Mouse (Mus musculus): ENCODE measurements around the gene Gbgt1. TPM values are rescaled to one million over a fixed set of nuclear protein-coding genes. Genes with fewer than 3 reads are reported as not detected.

Gene Gbgt1
- total RNA-seq (2014; rRNA removed; ENCODE audit: low replicate concordance) (0.15 and 0.42 TPM in 2 replicates), polyA plus RNA-seq (2015; fragmentation: Nextera tagmentation; extraction: Ambion mirVana) (0.11 TPM in 1 of 2 replicates, not detected in the other)

DNA sequence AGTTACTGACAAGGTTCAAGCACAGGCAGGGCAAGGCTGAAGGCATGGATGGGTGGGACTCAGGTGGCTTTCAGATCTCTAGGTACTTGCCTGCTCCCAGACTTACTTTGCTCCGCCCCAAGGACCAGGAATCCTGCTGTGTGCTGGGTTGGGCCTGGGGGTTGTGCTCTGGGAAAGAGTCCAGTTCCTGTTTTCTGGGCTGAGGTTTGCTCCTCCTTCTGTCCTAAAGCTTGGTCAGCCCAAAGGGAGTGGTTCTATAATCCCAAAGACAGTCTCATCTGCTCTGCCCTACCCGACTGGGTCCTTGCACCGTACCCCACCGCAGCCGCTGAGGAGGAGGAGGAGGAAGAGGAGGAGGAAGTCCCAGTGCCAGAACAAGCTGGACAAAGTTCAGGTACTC lies at the start of gene Gbgt1:
Gene Gbgt1 (plus strand): TSS at position 221 of the 400 bp plus-strand sequence.
- H3K27ac ChIP-seq (ENCODE audit: low read depth): no peak within 1 kb of the TSS
- no peak for ATAC-seq (ENCODE audit: insufficient read depth, low read depth)
- H3K4me3 ChIP-seq (ENCODE audit: low read depth, low read length): no peak within 1 kb of the TSS
- no peaks in the 10 kb centered on the region for H3K4me1 ChIP-seq (ENCODE audit: control insufficient read depth, insufficient read depth)
- no peaks in the 10 kb centered on the region for H3K36me3 ChIP-seq (replicated peaks; ENCODE audit: control insufficient read depth, insufficient read depth, low read length)
- DNase-seq (ENCODE audit: low spot score): no peak
- no peak within 1 kb of the TSS for H3K4me2 ChIP-seq (ENCODE audit: low read depth, low read length)
- TF ChIP-seq EP300 (IDR thresholded peaks at IDR 0.05; ENCODE audit: low read depth) (no peak), CTCF (IDR thresholded peaks at IDR 0.05; ENCODE audit: low read depth) (no peak)
- whole genome bisulfite sequencing: 81% methylated on average over 5 of the region's 5 CpGs
- H3K9ac ChIP-seq (replicated peaks; ENCODE audit: low read depth, low read length): no peak within 1 kb of the TSS
- no peaks in the 10 kb centered on the region for H3K27me3 ChIP-seq (ENCODE audit: control insufficient read depth, insufficient read depth, low read length)
- no peaks in the 10 kb centered on the region for H3K9me3 ChIP-seq (replicated peaks; ENCODE audit: control insufficient read depth, low read length)

GRCm38 (mm10) chr2:28447315-28447670 lies 49.4 kb upstream of the Gbgt1 start:
- Histone ChIP-seq H3K4me1 (ENCODE audit: control insufficient read depth, insufficient read depth) (peaks cover 8% of the 10 kb centered on the region), H3K36me3 (replicated peaks; ENCODE audit: control insufficient read depth, insufficient read depth, low read length) (no peaks in the 10 kb centered on the region), H3K9ac (replicated peaks; ENCODE audit: low read depth, low read length) (peak overlapping the region; percentile 72), H3K4me2 (ENCODE audit: low read depth, low read length) (peak overlapping the region; percentile 96), H3K4me3 (ENCODE audit: low read depth, low read length) (peak overlapping the region; percentile 73), H3K27ac (ENCODE audit: low read depth) (no peak overlapping the region), H3K9me3 (replicated peaks; ENCODE audit: control insufficient read depth, low read length) (no peaks in the 10 kb centered on the region), H3K27me3 (ENCODE audit: control insufficient read depth, insufficient read depth, low read length) (no peaks in the 10 kb centered on the region)
- TF ChIP-seq EP300 (IDR thresholded peaks at IDR 0.05; ENCODE audit: low read depth): no peak
- TF ChIP-seq CTCF (IDR thresholded peaks at IDR 0.05; ENCODE audit: low read depth): no peak
- 11% methylated on average over 11 of the region's 11 CpGs for WGBS
- ATAC-seq (ENCODE audit: insufficient read depth, low read depth) (no peak), DNase-seq (ENCODE audit: low spot score) (no peak)

DNA sequence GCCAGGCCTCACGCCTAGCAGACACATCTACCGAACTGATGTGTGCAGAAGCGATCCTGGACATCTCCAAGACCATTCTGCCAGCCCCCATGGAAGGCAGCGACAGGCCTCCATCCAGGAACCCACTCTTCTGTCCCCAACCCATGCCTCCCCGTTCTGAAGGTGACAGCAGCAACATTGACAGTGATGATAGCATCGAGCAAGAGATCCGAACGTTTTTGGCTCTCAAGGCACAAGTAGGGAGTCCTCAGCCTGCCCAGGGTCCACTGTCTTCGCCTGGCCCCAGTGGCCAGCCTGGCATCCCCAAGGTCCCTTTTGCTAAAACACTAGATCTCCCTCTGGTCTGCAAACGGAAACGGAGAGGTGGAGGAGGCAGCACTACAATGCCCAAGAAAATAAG lies 45.0 kb upstream of the Gbgt1 start:
- 85% methylated on average over 11 of the region's 11 CpGs for WGBS
- DNase-seq (ENCODE audit: low spot score): no peak
- TF ChIP-seq CTCF (IDR thresholded peaks at IDR 0.05; ENCODE audit: low read depth) (no peak), EP300 (IDR thresholded peaks at IDR 0.05; ENCODE audit: low read depth) (no peak)
- Histone ChIP-seq H3K4me2 (ENCODE audit: low read depth, low read length) (no peak overlapping the region), H3K9ac (replicated peaks; ENCODE audit: low read depth, low read length) (no peak overlapping the region), H3K36me3 (replicated peaks; ENCODE audit: control insufficient read depth, insufficient read depth, low read length) (no peaks in the 10 kb centered on the region), H3K27ac (ENCODE audit: low read depth) (no peak overlapping the region), H3K4me1 (ENCODE audit: control insufficient read depth, insufficient read depth) (0 out of 2 replicates have a peak, but pooled peaks cover 2% of the 10 kb centered on the region), H3K27me3 (ENCODE audit: control insufficient read depth, insufficient read depth, low read length) (no peaks in the 10 kb centered on the region), H3K9me3 (replicated peaks; ENCODE audit: control insufficient read depth, low read length) (no peaks in the 10 kb centered on the region), H3K4me3 (ENCODE audit: low read depth, low read length) (no peak overlapping the region)
- no peak for ATAC-seq (ENCODE audit: insufficient read depth, low read depth)

DNA sequence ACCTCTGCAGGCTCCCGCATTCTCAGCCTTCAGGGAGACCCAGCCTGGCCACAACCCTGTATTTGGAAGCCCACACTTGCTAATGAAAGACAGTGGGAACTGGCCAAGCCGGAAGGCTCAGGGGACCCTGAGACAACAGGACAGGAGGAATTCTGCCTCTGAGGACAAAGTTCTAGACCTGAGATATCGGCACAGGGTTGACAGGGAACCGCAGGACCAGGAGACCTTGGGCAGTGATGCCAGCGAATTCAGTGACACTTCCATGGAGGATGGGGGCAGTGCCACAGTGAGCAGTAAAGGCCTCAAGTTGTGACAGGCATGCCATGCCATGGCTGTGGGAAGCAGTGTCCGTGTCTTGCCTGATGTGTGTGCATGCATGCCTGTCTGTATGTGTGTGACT lies 43.2 kb upstream of the Gbgt1 start:
- ATAC-seq (ENCODE audit: insufficient read depth, low read depth): no peak
- H3K36me3 ChIP-seq (replicated peaks; ENCODE audit: control insufficient read depth, insufficient read depth, low read length): no peaks in the 10 kb centered on the region
- H3K9ac ChIP-seq (replicated peaks; ENCODE audit: low read depth, low read length): no peak overlapping the region
- H3K27ac ChIP-seq (ENCODE audit: low read depth): no peak overlapping the region
- no peaks in the 10 kb centered on the region for H3K27me3 ChIP-seq (ENCODE audit: control insufficient read depth, insufficient read depth, low read length)
- H3K4me3 ChIP-seq (ENCODE audit: low read depth, low read length): no peak overlapping the region
- no peak for TF ChIP-seq CTCF (IDR thresholded peaks at IDR 0.05; ENCODE audit: low read depth)
- no peak for TF ChIP-seq EP300 (IDR thresholded peaks at IDR 0.05; ENCODE audit: low read depth)
- no peak overlapping the region for H3K4me2 ChIP-seq (ENCODE audit: low read depth, low read length)
- 77% methylated on average over 6 of the region's 6 CpGs for WGBS
- H3K9me3 ChIP-seq (replicated peaks; ENCODE audit: control insufficient read depth, low read length): no peaks in the 10 kb centered on the region
- no peaks in the 10 kb centered on the region for H3K4me1 ChIP-seq (ENCODE audit: control insufficient read depth, insufficient read depth)
- DNase-seq (ENCODE audit: low spot score): no peak

- Histone ChIP-seq H3K4me3 (ENCODE audit: low read depth, low read length) (no peak overlapping the region), H3K9me3 (replicated peaks; ENCODE audit: control insufficient read depth, low read length) (no peaks in the 10 kb centered on the region), H3K9ac (replicated peaks; ENCODE audit: low read depth, low read length) (no peak overlapping the region), H3K4me1 (ENCODE audit: control insufficient read depth, insufficient read depth) (no peaks in the 10 kb centered on the region), H3K36me3 (replicated peaks; ENCODE audit: control insufficient read depth, insufficient read depth, low read length) (no peaks in the 10 kb centered on the region), H3K27me3 (ENCODE audit: control insufficient read depth, insufficient read depth, low read length) (no peaks in the 10 kb centered on the region), H3K27ac (ENCODE audit: low read depth) (no peak overlapping the region), H3K4me2 (ENCODE audit: low read depth, low read length) (no peak overlapping the region)
- DNase-seq (ENCODE audit: low spot score) (no peak), ATAC-seq (ENCODE audit: insufficient read depth, low read depth) (no peak)
- TF ChIP-seq EP300 (IDR thresholded peaks at IDR 0.05; ENCODE audit: low read depth): no peak
- TF ChIP-seq CTCF (IDR thresholded peaks at IDR 0.05; ENCODE audit: low read depth): no peak
- 69% methylated on average over 1 of the region's 1 CpGs for WGBS
Observed at GRCm38 (mm10) chr2:28456616-28457015, 40.1 kb upstream of the Gbgt1 start.

- Histone ChIP-seq H3K27me3 (ENCODE audit: control insufficient read depth, insufficient read depth, low read length) (0 out of 2 replicates have a peak, but pooled peaks cover 4% of the 10 kb centered on the region), H3K9ac (replicated peaks; ENCODE audit: low read depth, low read length) (no peak overlapping the region), H3K4me1 (ENCODE audit: control insufficient read depth, insufficient read depth) (peaks cover 6% of the 10 kb centered on the region; the same call in 1 of the 2 replicates), H3K4me3 (ENCODE audit: low read depth, low read length) (no peak overlapping the region), H3K36me3 (replicated peaks; ENCODE audit: control insufficient read depth, insufficient read depth, low read length) (no peaks in the 10 kb centered on the region), H3K9me3 (replicated peaks; ENCODE audit: control insufficient read depth, low read length) (no peaks in the 10 kb centered on the region), H3K4me2 (ENCODE audit: low read depth, low read length) (no peak overlapping the region), H3K27ac (ENCODE audit: low read depth) (no peak overlapping the region)
- ATAC-seq (ENCODE audit: insufficient read depth, low read depth): no peak
- TF ChIP-seq EP300 (IDR thresholded peaks at IDR 0.05; ENCODE audit: low read depth) (no peak), CTCF (IDR thresholded peaks at IDR 0.05; ENCODE audit: low read depth) (peak; percentile 49)
- 43% methylated on average over 3 of the region's 3 CpGs for WGBS
- no peak for DNase-seq (ENCODE audit: low spot score)
Observed at GRCm38 (mm10) chr2:28463919-28464318, 32.8 kb upstream of the Gbgt1 start.

Data from heart, postnatal 0 days (tissue).